Mouse (Mus musculus) C2C12 (cell line): Measurements from ENCODE around the gene Sh3tc1. TPM values are rescaled to one million over a fixed set of nuclear protein-coding genes. Genes with fewer than 3 reads are reported as not detected.
A peak's percentile ranks its signal among the peaks of the same experiment; 100 is the strongest.

ENCODE experiments used
- H3K27me3 ChIP-seq: one replicate; pipeline ENCODE4 v1.6.1; 2011; ENCODE audit not compliant: control insufficient read depth, insufficient read depth, insufficient read length
- H3K36me3 ChIP-seq: one replicate; pipeline ENCODE4 v1.6.1; 2011; ENCODE audit not compliant: control insufficient read depth, insufficient read depth
- H3K4me3 ChIP-seq: one replicate; pipeline ENCODE4 v1.5.1; 2011; ENCODE audit warnings: mild to moderate bottlenecking, control low read depth; ENCODE audit not compliant: poor library complexity, insufficient read depth, severe bottlenecking
- H3K79me2 ChIP-seq: one replicate; pipeline ENCODE4 v1.6.1; 2011; ENCODE audit not compliant: control insufficient read depth, insufficient read depth
- H3K79me3 ChIP-seq: one replicate; pipeline ENCODE4 v1.6.1; 2011; ENCODE audit warnings: low read depth, control low read depth
- H3ac ChIP-seq: one replicate; pipeline ENCODE3; 2011; ENCODE audit warnings: low read depth; ENCODE audit not compliant: control insufficient read depth, insufficient read length
- CEBPB ChIP-seq: IDR thresholded peaks from one replicate; pipeline ENCODE4 v1.6.1; 2011; ENCODE audit warnings: low read depth, mild to moderate bottlenecking, control low read depth, moderate library complexity
- CTCF ChIP-seq: IDR thresholded peaks from one replicate; pipeline ENCODE4 v1.5.1; 2011; ENCODE audit not compliant: control insufficient read depth, insufficient read depth, insufficient read length
- FOSL1 ChIP-seq: IDR thresholded peaks from one replicate; pipeline ENCODE4 v1.8.0; 2011; ENCODE audit warnings: mild to moderate bottlenecking, low read length; ENCODE audit not compliant: poor library complexity, insufficient read depth, severe bottlenecking
- MAX ChIP-seq: IDR thresholded peaks from one replicate; pipeline ENCODE4 v1.6.1; 2011; ENCODE audit warnings: mild to moderate bottlenecking, control low read depth
- MYOD1 ChIP-seq: IDR thresholded peaks from one replicate; pipeline ENCODE4 v1.6.1; 2011; ENCODE audit warnings: low read depth; ENCODE audit not compliant: control insufficient read depth, insufficient read length
- MYOG ChIP-seq: IDR thresholded peaks from one replicate; pipeline ENCODE4 v1.6.1; 2011; ENCODE audit not compliant: control insufficient read depth, insufficient read length; ENCODE audit errors: extremely low read depth
- USF1 ChIP-seq: IDR thresholded peaks from one replicate; pipeline ENCODE4 v1.6.1; 2011; ENCODE audit warnings: low read depth, mild to moderate bottlenecking, control low read depth, moderate library complexity
- polyA plus RNA-seq: library from polyadenylated mRNA; unstranded; fragments of >200 nt; fragmentation: generic; extraction: Trizol; gene quantifications from one replicate; pipeline ENCODE4 v1.2.1, GENCODE M21; 2012; ENCODE audit warnings: missing spikeins

Gene Sh3tc1
- polyA plus RNA-seq, 1 experiment = 0.20 TPM

- Histone ChIP-seq H3K27me3 (peaks cover 46% of the 10 kb centered on the region), H3K4me3 (no peak overlapping the region), H3K79me3 (no peaks in the 10 kb centered on the region), H3ac (peak overlapping the region; percentile 8), H3K36me3 (no peaks in the 10 kb centered on the region), H3K79me2 (no peaks in the 10 kb centered on the region)
- TF ChIP-seq FOSL1 (no peak), MYOD1 (no peak), MYOG (no peak), USF1 (no peak), MAX (no peak), CEBPB (no peak), CTCF (no peak)
These were observed 18.6 kb upstream of the Sh3tc1 start for GRCm38 (mm10) chr5:35758081-35759053.

- TF ChIP-seq MYOD1 (peak; percentile 95), CEBPB (no peak)
- Histone ChIP-seq H3K79me2 (no peaks in the 10 kb centered on the region), H3ac (peak within 1 kb of the TSS; percentile 8), H3K36me3 (no peaks in the 10 kb centered on the region), H3K79me3 (no peaks in the 10 kb centered on the region), H3K27me3 (peaks cover 39% of the 10 kb centered on the region), H3K4me3 (no peak within 1 kb of the TSS)
These were observed 17.8 kb upstream of the Sh3tc1 start, which contains the start of gene Ablim2 for GRCm38 (mm10) chr5:35757639-35758001. Gene Ablim2 (plus strand): TSS chr5:35757880.

- H3K79me3 ChIP-seq = no peaks in the 10 kb centered on the region
- no peak overlapping the region for H3ac ChIP-seq
- TF ChIP-seq MYOD1 = no peak
- TF ChIP-seq MYOG = no peak
- TF ChIP-seq CEBPB = no peak
- TF ChIP-seq USF1 = no peak
- TF ChIP-seq CTCF = no peak
- TF ChIP-seq FOSL1 = no peak
- no peak for TF ChIP-seq MAX
- no peaks in the 10 kb centered on the region for H3K79me2 ChIP-seq
- no peak overlapping the region for H3K4me3 ChIP-seq
- no peaks in the 10 kb centered on the region for H3K36me3 ChIP-seq
- peaks cover 34% of the 10 kb centered on the region for H3K27me3 ChIP-seq
These were observed 17.3 kb upstream of the Sh3tc1 start for GRCm38 (mm10) chr5:35756997-35757638.

GRCm38 (mm10) chr5:35756020-35756419 lies 16.2 kb upstream of the Sh3tc1 start:
- Histone ChIP-seq H3K27me3 (peaks cover 28% of the 10 kb centered on the region), H3ac (no peak overlapping the region), H3K4me3 (no peak overlapping the region)

GRCm38 (mm10) chr5:35755131-35755733 lies 15.4 kb upstream of the Sh3tc1 start:
- no peaks in the 10 kb centered on the region for H3K79me2 ChIP-seq
- H3K4me3 ChIP-seq = no peak overlapping the region
- H3ac ChIP-seq = no peak overlapping the region
- no peak for TF ChIP-seq MYOD1
- TF ChIP-seq CTCF = peak; percentile 51
- H3K27me3 ChIP-seq = peaks cover 21% of the 10 kb centered on the region
- no peaks in the 10 kb centered on the region for H3K36me3 ChIP-seq
- no peaks in the 10 kb centered on the region for H3K79me3 ChIP-seq

More at GRCm38 (mm10) chr5:35756020-35756419, 16.2 kb upstream of the Sh3tc1 start:
- Histone ChIP-seq H3K36me3 (no peaks in the 10 kb centered on the region), H3K79me3 (no peaks in the 10 kb centered on the region), H3K79me2 (no peaks in the 10 kb centered on the region)
- TF ChIP-seq CTCF (no peak), MYOD1 (no peak)

- no peaks in the 10 kb centered on the region for H3K27me3 ChIP-seq
- H3ac ChIP-seq = no peak overlapping the region
- H3K36me3 ChIP-seq = no peaks in the 10 kb centered on the region
- no peaks in the 10 kb centered on the region for H3K79me2 ChIP-seq
- no peak overlapping the region for H3K4me3 ChIP-seq
- H3K79me3 ChIP-seq = no peaks in the 10 kb centered on the region
- TF ChIP-seq MAX = no peak
These were observed 11.2 kb upstream of the Sh3tc1 start for GRCm38 (mm10) chr5:35751016-35751415.
